Mouse (Mus musculus) myocyte (in vitro differentiated cells): ENCODE results near the gene Naa38.

Experiments used
- MAX ChIP-seq: IDR thresholded peaks from one replicate; pipeline ENCODE4 v1.6.1; 2011; ENCODE audit warnings: low read depth, mild to moderate bottlenecking, control low read depth
- MYOD1 ChIP-seq, 3 experiments: IDR thresholded peaks; one replicate each; pipeline ENCODE4 v1.6.1; 2011; ENCODE audit warnings: control low read depth in 2 of 3, low read depth in 2 of 3, mild to moderate bottlenecking in 2 of 3, moderate library complexity in 1 of 3; ENCODE audit not compliant: insufficient read length in 2 of 3, control insufficient read depth in 1 of 3
- POLR2A ChIP-seq: IDR thresholded peaks from one replicate; pipeline ENCODE4 v1.6.1; 2011; ENCODE audit warnings: low read depth, mild to moderate bottlenecking, control low read depth, moderate library complexity; ENCODE audit not compliant: insufficient read length
- SRF ChIP-seq: IDR thresholded peaks from one replicate; pipeline ENCODE4 v1.6.1; 2011; ENCODE audit warnings: low read depth; ENCODE audit not compliant: control insufficient read depth, insufficient read length

DNA sequence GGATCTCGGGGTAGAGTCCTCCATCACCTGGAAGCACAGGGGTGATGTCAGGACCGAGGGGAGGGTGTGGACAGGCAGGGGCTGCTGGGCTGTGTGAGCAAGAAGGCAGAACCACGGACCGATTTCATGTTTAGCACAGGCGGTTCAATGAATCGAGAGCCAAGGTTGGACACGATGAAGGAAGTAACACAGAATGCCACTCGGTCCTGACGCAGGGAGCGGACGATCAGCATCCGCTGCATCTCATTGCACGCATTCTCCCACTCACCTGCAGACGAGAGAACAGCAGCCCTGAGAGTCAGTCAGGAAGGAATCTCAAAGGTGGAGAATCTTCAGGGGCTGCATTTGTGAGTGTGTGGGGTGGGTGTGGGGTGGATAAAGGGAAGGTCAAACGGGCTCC, 35.3 kb downstream of the Naa38 start:
- TF ChIP-seq POLR2A = no peak
- TF ChIP-seq MYOD1 (IDR thresholded peaks at IDR 0.05; ENCODE audit: control insufficient read depth in 1 of 3, insufficient read length in 2 of 3, low read depth in 2 of 3) = no peak
- TF ChIP-seq SRF = no peak
- TF ChIP-seq MAX = no peak
